Mouse (Mus musculus) megakaryocyte, embryonic 14.5 days (primary cell): ENCODE data around the gene Plekhm1. TPM values are rescaled to one million over a fixed set of nuclear protein-coding genes. Genes with fewer than 3 reads are reported as not detected.

ENCODE experiments used
- H3K27me3 ChIP-seq: replicated peaks from 2 replicates; pipeline ENCODE3; 2012; ENCODE audit warnings: inconsistent platforms
- H3K36me3 ChIP-seq: replicated peaks from 2 replicates; pipeline ENCODE3; 2012; ENCODE audit warnings: low read length, inconsistent platforms, mixed read lengths
- H3K4me1 ChIP-seq: 2 replicates; pipeline ENCODE4 v1.6.1; 2012; ENCODE audit warnings: inconsistent platforms
- H3K4me3 ChIP-seq: replicated peaks from 2 replicates; pipeline ENCODE3; 2012; ENCODE audit warnings: moderate library complexity, mild to moderate bottlenecking, inconsistent platforms
- H3K9me3 ChIP-seq: 2 replicates; pipeline ENCODE4 v1.6.1; 2012; ENCODE audit warnings: inconsistent platforms
- FLI1 ChIP-seq: IDR thresholded peaks from 2 replicates; pipeline ENCODE4 v1.6.1; 2012; ENCODE audit warnings: low read length, inconsistent platforms, mixed read lengths
- GATA1 ChIP-seq: IDR thresholded peaks from 3 replicates; pipeline ENCODE4 v1.6.1; 2012; ENCODE audit warnings: mixed read lengths, low read length, inconsistent platforms, borderline replicate concordance
- polyA plus RNA-seq: library from polyadenylated mRNA; stranded (reverse); fragments of >175 nt; gene quantifications from 2 replicates; pipeline ENCODE4 v1.2.3, GENCODE M21; 2012; ENCODE audit warnings: low replicate concordance; ENCODE audit not compliant: insufficient read depth

Gene Plekhm1
- polyA plus RNA-seq, 1 experiment, result 8.1 TPM

DNA sequence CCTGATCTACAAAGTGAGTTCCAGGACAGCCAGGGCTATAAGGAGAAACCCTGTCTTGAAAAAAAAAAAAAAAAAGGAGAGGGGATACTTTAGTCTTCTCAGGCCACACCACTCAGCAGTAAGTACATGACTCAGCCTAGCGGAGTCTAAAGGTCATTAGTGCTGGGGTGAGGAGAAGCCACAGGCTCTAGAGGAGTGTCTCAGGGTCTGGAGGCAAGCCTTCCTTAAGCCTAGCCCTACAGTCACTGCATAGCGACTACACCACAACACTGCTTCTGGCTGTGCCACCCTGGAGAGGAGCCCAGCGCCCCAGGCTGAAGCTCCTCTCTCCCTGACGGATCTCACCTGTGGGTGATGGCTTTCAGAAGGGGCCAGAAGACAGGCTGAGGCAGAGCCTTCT is 15.8 kb downstream of the Plekhm1 start:
- no peaks in the 10 kb centered on the region for H3K27me3 ChIP-seq
- peaks cover 89% of the 10 kb centered on the region for H3K36me3 ChIP-seq
- H3K9me3 ChIP-seq, result no peaks in the 10 kb centered on the region
- TF ChIP-seq GATA1, result no peak
- TF ChIP-seq FLI1, result no peak
- no peak overlapping the region for H3K4me3 ChIP-seq
- H3K4me1 ChIP-seq, result peaks cover 25% of the 10 kb centered on the region

GRCm38 (mm10) chr11:103396236-103396635 is 16.3 kb downstream of the Plekhm1 start:
- H3K4me1 ChIP-seq, result peaks cover 28% of the 10 kb centered on the region
- no peaks in the 10 kb centered on the region for H3K9me3 ChIP-seq
- TF ChIP-seq FLI1 (no peak), GATA1 (no peak)
- no peak overlapping the region for H3K4me3 ChIP-seq
- peaks cover 89% of the 10 kb centered on the region for H3K36me3 ChIP-seq
- no peaks in the 10 kb centered on the region for H3K27me3 ChIP-seq

- Histone ChIP-seq H3K4me1 (peaks cover 25% of the 10 kb centered on the region), H3K4me3 (no peak overlapping the region), H3K9me3 (no peaks in the 10 kb centered on the region), H3K27me3 (no peaks in the 10 kb centered on the region), H3K36me3 (peaks cover 92% of the 10 kb centered on the region)
- TF ChIP-seq FLI1 (no peak), GATA1 (no peak)
Observed at GRCm38 (mm10) chr11:103394604-103395003, 17.9 kb downstream of the Plekhm1 start.

DNA sequence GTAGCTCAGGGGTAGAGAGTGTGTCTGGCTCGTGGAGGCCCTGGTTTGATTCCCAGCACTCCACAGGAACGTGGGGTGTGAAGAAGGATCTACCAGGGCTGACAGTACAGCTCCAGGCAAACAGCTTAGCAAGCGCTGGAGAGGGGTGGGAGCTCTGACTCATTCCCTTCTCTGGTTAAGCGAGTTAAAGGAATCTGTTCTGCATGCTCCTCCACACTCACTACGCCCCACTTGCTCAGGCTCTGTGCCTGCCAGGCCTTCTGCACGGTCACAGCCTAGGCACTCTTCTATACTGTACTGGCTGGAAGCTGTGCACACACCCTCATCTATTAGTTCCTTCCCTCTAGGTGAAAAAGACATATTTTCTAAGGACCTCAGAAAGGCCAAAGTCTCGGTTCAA is 18.5 kb downstream of the Plekhm1 start:
- Histone ChIP-seq H3K9me3 (no peaks in the 10 kb centered on the region), H3K4me1 (peaks cover 25% of the 10 kb centered on the region), H3K4me3 (no peak overlapping the region), H3K36me3 (peaks cover 94% of the 10 kb centered on the region), H3K27me3 (no peaks in the 10 kb centered on the region)
- TF ChIP-seq GATA1 (no peak), FLI1 (no peak)

DNA sequence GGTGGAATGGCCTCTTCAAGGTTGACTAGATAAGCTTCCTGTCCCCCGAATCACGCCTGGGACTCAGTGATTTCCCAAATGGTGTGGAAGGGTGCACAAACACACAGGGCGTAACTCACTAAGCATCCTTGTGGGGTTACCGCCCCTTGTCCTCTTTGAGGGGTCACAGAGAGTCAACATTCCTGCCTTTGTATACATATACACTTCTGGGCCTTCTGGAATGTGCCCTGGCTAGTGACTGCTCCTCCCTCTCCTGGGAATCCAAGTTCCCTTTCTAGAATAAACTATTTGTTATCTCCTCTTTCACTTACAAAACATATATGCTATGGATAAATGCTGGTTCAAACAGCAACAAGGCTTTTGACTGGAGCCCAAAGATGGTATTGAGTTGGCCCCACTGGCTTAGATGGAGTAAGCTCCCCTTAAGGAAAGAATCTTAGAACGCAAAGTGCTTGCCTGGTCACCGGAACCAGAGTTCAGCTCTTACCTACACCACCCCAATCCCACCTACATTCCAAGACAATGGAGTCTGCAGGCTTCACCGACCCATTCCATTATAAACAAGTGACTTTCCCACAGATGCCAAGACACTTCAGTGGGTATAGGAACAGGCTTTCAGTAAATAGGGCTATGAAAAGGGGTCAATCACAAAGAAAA is 24.5 kb downstream of the Plekhm1 start:
- no peak overlapping the region for H3K4me3 ChIP-seq
- TF ChIP-seq GATA1 (no peak), FLI1 (no peak)

GRCm38 (mm10) chr11:103386827-103387226 is 25.7 kb downstream of the Plekhm1 start:
- Histone ChIP-seq H3K27me3 (no peaks in the 10 kb centered on the region), H3K9me3 (no peaks in the 10 kb centered on the region), H3K4me1 (peaks cover 48% of the 10 kb centered on the region), H3K36me3 (peaks cover 87% of the 10 kb centered on the region), H3K4me3 (no peak overlapping the region)
- TF ChIP-seq GATA1 (no peak), FLI1 (no peak)

More for the DNA sequence above, 24.5 kb downstream of the Plekhm1 start:
- no peaks in the 10 kb centered on the region for H3K27me3 ChIP-seq
- no peaks in the 10 kb centered on the region for H3K9me3 ChIP-seq
- peaks cover 45% of the 10 kb centered on the region for H3K4me1 ChIP-seq
- H3K36me3 ChIP-seq, result peaks cover 95% of the 10 kb centered on the region

GRCm38 (mm10) chr11:103381956-103382613 is 30.4 kb downstream of the Plekhm1 start:
- Histone ChIP-seq H3K4me1 (peaks cover 44% of the 10 kb centered on the region), H3K27me3 (no peaks in the 10 kb centered on the region), H3K4me3 (peak overlapping the region; percentile 57), H3K36me3 (peaks cover 83% of the 10 kb centered on the region), H3K9me3 (no peaks in the 10 kb centered on the region)
- TF ChIP-seq FLI1, result no peak
- TF ChIP-seq GATA1, result no peak

- peaks cover 83% of the 10 kb centered on the region for H3K36me3 ChIP-seq
Observed at GRCm38 (mm10) chr11:103381505-103381904, 31.0 kb downstream of the Plekhm1 start.

GRCm38 (mm10) chr11:103380460-103380859 is 32.0 kb downstream of the Plekhm1 start:
- no peak overlapping the region for H3K4me3 ChIP-seq
- H3K4me1 ChIP-seq, result peaks cover 54% of the 10 kb centered on the region
- H3K9me3 ChIP-seq, result no peaks in the 10 kb centered on the region
- TF ChIP-seq FLI1 (no peak), GATA1 (no peak)
- H3K36me3 ChIP-seq, result peaks cover 83% of the 10 kb centered on the region
- no peaks in the 10 kb centered on the region for H3K27me3 ChIP-seq

More at GRCm38 (mm10) chr11:103381505-103381904, 31.0 kb downstream of the Plekhm1 start:
- TF ChIP-seq GATA1 (no peak), FLI1 (no peak)
- peaks cover 44% of the 10 kb centered on the region for H3K4me1 ChIP-seq
- no peaks in the 10 kb centered on the region for H3K27me3 ChIP-seq
- H3K4me3 ChIP-seq, result peak overlapping the region; percentile 57
- H3K9me3 ChIP-seq, result no peaks in the 10 kb centered on the region

DNA sequence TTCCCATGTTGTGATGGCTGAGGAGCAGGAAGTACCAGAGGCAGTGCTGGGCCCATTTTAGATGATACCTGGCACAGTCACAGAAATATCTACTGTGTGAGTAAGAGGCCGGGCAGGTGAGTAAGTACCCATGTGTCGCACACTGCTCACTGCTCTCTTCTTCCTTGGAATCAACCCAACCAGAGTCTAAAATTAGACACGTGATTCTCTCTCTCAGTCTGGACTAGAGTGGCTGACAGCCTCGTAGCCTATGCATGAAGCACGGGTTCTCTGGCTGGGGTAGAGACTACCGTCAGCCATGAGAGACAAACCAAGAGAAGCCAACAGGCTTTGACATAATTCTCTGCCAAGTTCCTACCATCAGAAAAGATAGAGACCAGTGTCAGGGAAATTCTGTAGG is 34.1 kb downstream of the Plekhm1 start:
- Histone ChIP-seq H3K4me1 (peaks cover 57% of the 10 kb centered on the region), H3K27me3 (no peaks in the 10 kb centered on the region), H3K36me3 (peaks cover 83% of the 10 kb centered on the region), H3K9me3 (no peaks in the 10 kb centered on the region), H3K4me3 (no peak overlapping the region)
- TF ChIP-seq FLI1, result no peak
- TF ChIP-seq GATA1, result no peak
